Mouse (Mus musculus) splenic B cell, adult 2 months (primary cell): Measurements from ENCODE around the gene Nnmt.

Experiments used
- DNase-seq: peaks from one replicate; pipeline ENCODE4 v3.0.0-alpha.2; 2011; ENCODE audit warnings: low read depth, low spot score
- H3K27me3 ChIP-seq: 2 replicates; pipeline ENCODE4 v1.6.1; 2012; ENCODE audit warnings: mild to moderate bottlenecking, low read length, moderate library complexity, mixed read lengths; ENCODE audit not compliant: control insufficient read depth, poor library complexity, insufficient read depth, severe bottlenecking
- H3K36me3 ChIP-seq: 2 replicates; pipeline ENCODE4 v1.6.1; 2012; ENCODE audit warnings: mild to moderate bottlenecking, low read length, moderate library complexity, mixed read lengths; ENCODE audit not compliant: control insufficient read depth, poor library complexity, insufficient read depth, severe bottlenecking

Gene Nnmt

GRCm38 (mm10) chr9:48644926-48645647 is 40.1 kb upstream of the Nnmt start:
- Histone ChIP-seq H3K27me3 (peaks cover 3% of the 10 kb centered on the region; the same call in 1 of the 2 replicates), H3K36me3 (no peaks in the 10 kb centered on the region)
- DNase-seq = peak; percentile 16

- Histone ChIP-seq H3K36me3 (no peaks in the 10 kb centered on the region), H3K27me3 (0 out of 2 replicates have a peak, but pooled peaks cover 3% of the 10 kb centered on the region)
- DNase-seq = no peak
Measured at GRCm38 (mm10) chr9:48644376-48644775, 39.4 kb upstream of the Nnmt start.

- DNase-seq = no peak
- Histone ChIP-seq H3K27me3 (no peaks in the 10 kb centered on the region), H3K36me3 (no peaks in the 10 kb centered on the region)
Measured at GRCm38 (mm10) chr9:48641636-48642035, 36.7 kb upstream of the Nnmt start.

- DNase-seq = no peak
- Histone ChIP-seq H3K36me3 (no peaks in the 10 kb centered on the region), H3K27me3 (no peaks in the 10 kb centered on the region)
Measured at GRCm38 (mm10) chr9:48640881-48641280, 35.9 kb upstream of the Nnmt start.

GRCm38 (mm10) chr9:48638176-48638803 is 33.3 kb upstream of the Nnmt start:
- Histone ChIP-seq H3K27me3 (no peaks in the 10 kb centered on the region), H3K36me3 (no peaks in the 10 kb centered on the region)
- DNase-seq = no peak

- Histone ChIP-seq H3K36me3 (no peaks in the 10 kb centered on the region), H3K27me3 (no peaks in the 10 kb centered on the region)
- DNase-seq = no peak
Measured at GRCm38 (mm10) chr9:48637161-48637560, 32.2 kb upstream of the Nnmt start.

GRCm38 (mm10) chr9:48635576-48636350 is 30.8 kb upstream of the Nnmt start:
- DNase-seq = no peak
- Histone ChIP-seq H3K36me3 (no peaks in the 10 kb centered on the region), H3K27me3 (no peaks in the 10 kb centered on the region)

GRCm38 (mm10) chr9:48633147-48633546 is 28.2 kb upstream of the Nnmt start:
- Histone ChIP-seq H3K27me3 (no peaks in the 10 kb centered on the region), H3K36me3 (no peaks in the 10 kb centered on the region)
- no peak for DNase-seq

- no peaks in the 10 kb centered on the region; the same call in 1 of the 2 replicates for H3K27me3 ChIP-seq
- H3K36me3 ChIP-seq = no peaks in the 10 kb centered on the region
- DNase-seq = no peak
Measured at GRCm38 (mm10) chr9:48619268-48619667, 14.3 kb upstream of the Nnmt start.

- no peaks in the 10 kb centered on the region for H3K36me3 ChIP-seq
- H3K27me3 ChIP-seq = no peaks in the 10 kb centered on the region; the same call in 1 of the 2 replicates
- DNase-seq = peak; percentile 66
Measured at GRCm38 (mm10) chr9:48618589-48618988, 13.6 kb upstream of the Nnmt start.

- Histone ChIP-seq H3K27me3 (no peaks in the 10 kb centered on the region; the same call in 1 of the 2 replicates), H3K36me3 (no peaks in the 10 kb centered on the region)
- DNase-seq = no peak
Measured at GRCm38 (mm10) chr9:48618111-48618510, 13.2 kb upstream of the Nnmt start.

GRCm38 (mm10) chr9:48617511-48618010 is 12.6 kb upstream of the Nnmt start:
- H3K36me3 ChIP-seq = no peaks in the 10 kb centered on the region
- DNase-seq = no peak
- no peaks in the 10 kb centered on the region; the same call in 1 of the 2 replicates for H3K27me3 ChIP-seq

GRCm38 (mm10) chr9:48613221-48613620 is 8.3 kb upstream of the Nnmt start:
- H3K36me3 ChIP-seq = no peaks in the 10 kb centered on the region
- DNase-seq = no peak
- H3K27me3 ChIP-seq = no peaks in the 10 kb centered on the region; the same call in 1 of the 2 replicates

GRCm38 (mm10) chr9:48612542-48612941 is 7.6 kb upstream of the Nnmt start:
- Histone ChIP-seq H3K27me3 (no peaks in the 10 kb centered on the region; the same call in 1 of the 2 replicates), H3K36me3 (no peaks in the 10 kb centered on the region)
- DNase-seq = no peak

GRCm38 (mm10) chr9:48611032-48611431 is 6.1 kb upstream of the Nnmt start:
- no peaks in the 10 kb centered on the region; the same call in 1 of the 2 replicates for H3K27me3 ChIP-seq

More at GRCm38 (mm10) chr9:48611032-48611431, 6.1 kb upstream of the Nnmt start:
- no peaks in the 10 kb centered on the region for H3K36me3 ChIP-seq
- DNase-seq = no peak
